Mouse (Mus musculus): Measurements from ENCODE around the gene Gm19668.
"Not testable (repeated sequence)": the region's sequence is repeated elsewhere in the genome, so short reads cannot be mapped to it uniquely, and the experiment has no call there.

GRCm38 (mm10) chr10:77776844-77777243 is 22.1 kb downstream of the Gm19668 start, which contains the start of gene Gm7138:
- not testable (repeated sequence) for TF ChIP-seq GATA1, TAL1 (IDR thresholded peaks at IDR 0.05; ENCODE audit: low read length)

Data from erythroblast, embryonic 14.5 days (primary cell).